Comparison of ENCODE assay signal across 7 mouse cellular contexts in the genomic region with DNA sequence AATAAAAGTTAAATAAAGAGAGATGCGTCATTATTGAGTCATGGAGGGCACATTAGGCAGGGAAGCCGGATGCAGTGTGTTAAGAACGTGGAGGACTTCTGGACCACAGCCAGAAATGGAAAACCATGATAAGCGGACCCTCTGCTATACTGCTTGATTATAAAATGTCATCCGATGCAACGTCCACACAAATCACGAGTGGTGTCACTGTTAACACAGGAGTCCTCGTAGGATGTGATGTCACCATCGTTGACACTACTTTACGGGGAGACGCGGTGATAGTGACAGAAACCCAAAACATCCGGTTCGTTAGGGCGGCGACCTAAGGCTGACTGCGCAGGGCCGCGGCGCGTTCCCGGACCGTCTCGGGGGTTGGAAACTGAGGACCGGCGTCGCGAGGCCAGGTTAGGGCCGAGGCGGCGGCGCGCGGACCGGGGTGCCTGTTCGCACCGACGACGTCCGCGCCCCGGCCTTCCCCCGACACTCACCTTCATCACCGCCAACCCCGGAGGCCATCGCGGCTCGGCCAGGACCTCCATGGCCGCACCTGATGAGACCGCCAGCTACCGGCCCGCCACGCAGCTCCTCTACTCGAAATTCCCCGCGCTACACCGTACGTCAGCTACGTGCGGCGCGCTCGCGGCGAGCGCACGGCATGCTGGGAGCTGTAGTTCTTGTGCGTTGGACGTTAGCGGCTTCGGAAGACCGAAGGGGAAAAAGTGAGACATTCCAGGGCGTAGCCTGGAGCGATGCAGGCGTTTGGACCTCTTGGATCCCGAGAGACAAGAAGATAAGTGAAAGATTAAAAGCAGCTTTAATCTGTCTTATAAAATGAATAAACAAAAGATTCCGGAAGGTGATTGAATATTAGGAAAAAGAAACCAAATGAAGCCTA. TPM values are rescaled to one million over a fixed set of nuclear protein-coding genes. Genes with fewer than 3 reads are reported as not detected.
DNase-seq lines count a peak whose midpoint lies in the region; TF ChIP-seq lines count a peak whose summit lies in the region.

Gene Rad18 (minus strand): TSS at position 631 of the 895 bp plus-strand sequence.

- H3K4me1 ChIP-seq in cortical plate, adult 2 months (ENCODE audit: control insufficient read depth, insufficient read depth, low read length) = no peaks in the 10 kb centered on the region
- peaks cover 20% of the 10 kb centered on the region for H3K4me1 ChIP-seq in midbrain, embryonic 10.5 days

- peaks cover 14% of the 10 kb centered on the region for H3K36me3 ChIP-seq in midbrain, embryonic 10.5 days

- peaks cover 23% of the 10 kb centered on the region for H3K27me3 ChIP-seq in midbrain, embryonic 10.5 days (ENCODE audit: low read depth, poor library complexity, severe bottlenecking)

- no peak within 1 kb of the TSS for H3K27ac ChIP-seq in cortical plate, adult 2 months (ENCODE audit: insufficient read depth, low read length)
- H3K27ac ChIP-seq in midbrain, embryonic 10.5 days (replicated peaks) = peak within 1 kb of the TSS; percentile 92

- H3K4me3 ChIP-seq in cortical plate, adult 2 months (ENCODE audit: insufficient read depth, low read length) = peak within 1 kb of the TSS; percentile 65
- peak within 1 kb of the TSS; percentile 85 for H3K4me3 ChIP-seq in midbrain, embryonic 10.5 days

- peak; percentile 86 for DNase-seq in adipocyte (ENCODE audit: low spot score)
- DNase-seq in gastrocnemius, postnatal 10 days = peak; percentile 84
- DNase-seq in induced T-regulatory cell, adult 2 months (ENCODE audit: low read depth) = peak; percentile 95
- peak; percentile 86 to 88 for DNase-seq in left cerebral cortex, postnatal 25 days (ENCODE audit: low spot score in 2 of 2)
- peak; percentile 89 for DNase-seq in midbrain, embryonic 10.5 days (ENCODE audit: low spot score)
- peak; percentile 81 for DNase-seq in right cerebral cortex, postnatal 4 days

- under 1% methylated on average over 77 of the region's 77 CpGs for WGBS in midbrain, embryonic 10.5 days

- intact Hi-C loops in left cerebral cortex, postnatal 25 days (cut with DNase I) = loop anchor here (5.0 kb wide), 1 partner anchor 541 kb away; the partner anchor contains the start of gene Mtmr14

- H3K9me3 ChIP-seq in midbrain, embryonic 10.5 days (replicated peaks) = no peaks in the 10 kb centered on the region

- no peak for TF ChIP-seq CTCF in cortical plate, adult 2 months (IDR thresholded peaks at IDR 0.05; ENCODE audit: extremely low read depth, insufficient read depth, low read length)

- peak; percentile 47 for TF ChIP-seq POLR2A in cortical plate, adult 2 months (IDR thresholded peaks at IDR 0.05; ENCODE audit: extremely low read depth, insufficient read depth, low read length)

RNA-seq across cellular contexts. Expression of gene Rad18, which starts in this region (rescaled TPM):
- 3.9 and 4.6 TPM in 2 replicates for polyA plus RNA-seq in cortical plate, adult 2 months (2012; rRNA removed)
- total RNA-seq in gastrocnemius, postnatal 10 days (2021) = 1 to 10 TPM; 4.1 to 4.8 TPM
- total RNA-seq in left cerebral cortex, postnatal 25 days (2021) = 1 to 10 TPM; 5.7 to 6.1 TPM
- 50.0 and 54.2 TPM in 2 replicates for polyA plus RNA-seq in midbrain, embryonic 10.5 days (2016; fragmentation: Nextera tagmentation; extraction: Ambion mirVana)
